Mouse (Mus musculus) hindbrain, embryonic 13.5 days (tissue): ENCODE results near the gene Bud13. TPM values are rescaled to one million over a fixed set of nuclear protein-coding genes. Genes with fewer than 3 reads are reported as not detected.

Experiments
- ATAC-seq: fragments of 200-750 bp; cut with Nextera tagmentation; 2 replicates; pipeline ENCODE4 v1.8.0; 2017; ENCODE audit warnings: moderate TSS enrichment; ENCODE audit not compliant: low FRiP score
- H3K27ac ChIP-seq: fragments of 300-500 bp; sonication (generic); 2 replicates; pipeline ENCODE4 v1.5.1; 2015; ENCODE audit warnings: inconsistent platforms, mild to moderate bottlenecking, moderate library complexity
- H3K27me3 ChIP-seq: fragments of 300-500 bp; sonication (generic); 2 replicates; pipeline ENCODE4 v1.6.1; 2015; ENCODE audit warnings: mild to moderate bottlenecking, inconsistent platforms
- H3K36me3 ChIP-seq: fragments of 300-500 bp; sonication (generic); 2 replicates; pipeline ENCODE4 v1.6.1; 2015; ENCODE audit warnings: mild to moderate bottlenecking, inconsistent platforms
- H3K4me1 ChIP-seq: fragments of 300-500 bp; sonication (generic); replicated peaks from 2 replicates; pipeline ENCODE4 v1.6.1; 2015; ENCODE audit warnings: inconsistent platforms
- H3K4me2 ChIP-seq: fragments of 300-500 bp; sonication (generic); 2 replicates; pipeline ENCODE4 v1.6.1; 2015; ENCODE audit warnings: inconsistent platforms, mild to moderate bottlenecking, moderate library complexity
- H3K4me3 ChIP-seq: fragments of 300-500 bp; sonication (generic); 2 replicates; pipeline ENCODE4 v1.5.1; 2015; ENCODE audit warnings: mild to moderate bottlenecking, inconsistent platforms
- H3K9ac ChIP-seq: fragments of 300-500 bp; sonication (generic); 2 replicates; pipeline ENCODE4 v1.6.1; 2015; ENCODE audit warnings: mild to moderate bottlenecking, inconsistent platforms
- H3K9me3 ChIP-seq: fragments of 300-500 bp; sonication (generic); 2 replicates; pipeline ENCODE4 v1.6.1; 2016; ENCODE audit warnings: inconsistent platforms
- WGBS: fragments of 180-500 bp; shearing (Covaris S2); methylation state at CpG from one replicate; pipeline ENCODE4 v1.1.7; 2015; 5-methylcytosine and 5-hydroxymethylcytosine counted together
- polyA plus RNA-seq: library from polyadenylated mRNA; unstranded; fragments of >200 nt; fragmentation: Nextera tagmentation; extraction: Ambion mirVana; gene quantifications from 2 replicates; pipeline ENCODE4 v1.2.1, GENCODE M21; 2015

The Bud13 gene
- polyA plus RNA-seq, 1 experiment from 2014 or later: 18.3 TPM

DNA sequence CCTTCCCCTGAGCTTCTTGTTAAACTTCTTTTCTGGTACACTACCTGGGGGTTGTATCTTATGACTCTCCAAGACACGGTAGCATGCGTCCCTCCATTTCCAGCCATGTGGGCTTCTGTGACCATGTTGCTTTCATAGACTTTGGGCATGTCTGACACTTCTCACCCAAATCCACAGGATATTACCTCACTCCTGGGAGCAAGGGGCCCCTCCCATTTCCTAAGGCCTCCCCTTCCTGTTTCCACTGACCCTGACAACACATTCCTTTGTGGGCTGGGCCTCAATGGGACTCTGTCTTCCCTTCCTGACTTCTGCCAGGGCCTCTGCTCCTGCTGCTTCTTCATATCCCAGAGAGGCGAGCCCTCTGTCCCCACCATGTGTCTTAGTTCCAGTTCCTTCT is 25.3 kb upstream of the Bud13 start:
- Histone ChIP-seq H3K4me2 (no peak overlapping the region), H3K27me3 (0 out of 2 replicates have a peak, but pooled peaks cover 2% of the 10 kb centered on the region), H3K4me3 (no peak overlapping the region), H3K27ac (no peak overlapping the region), H3K36me3 (no peaks in the 10 kb centered on the region), H3K4me1 (no peaks in the 10 kb centered on the region; the same call in 1 of the 2 replicates), H3K9me3 (no peaks in the 10 kb centered on the region), H3K9ac (no peak overlapping the region)
- WGBS: 87% methylated on average over 3 of the region's 3 CpGs
- no peak for ATAC-seq

- H3K27me3 ChIP-seq: 0 out of 2 replicates have a peak, but pooled peaks cover 2% of the 10 kb centered on the region
- WGBS: 88% methylated on average over 6 of the region's 6 CpGs
Measured at GRCm38 (mm10) chr9:46259111-46259510, 23.7 kb upstream of the Bud13 start.

GRCm38 (mm10) chr9:46261131-46261530 is 21.7 kb upstream of the Bud13 start:
- 91% methylated on average over 7 of the region's 7 CpGs for WGBS
- Histone ChIP-seq H3K4me1 (no peaks in the 10 kb centered on the region), H3K4me2 (no peak overlapping the region), H3K9ac (no peak overlapping the region), H3K27ac (no peak overlapping the region), H3K4me3 (no peak overlapping the region), H3K36me3 (no peaks in the 10 kb centered on the region), H3K27me3 (0 out of 2 replicates have a peak, but pooled peaks cover 2% of the 10 kb centered on the region), H3K9me3 (no peaks in the 10 kb centered on the region)
- ATAC-seq: no peak

More at GRCm38 (mm10) chr9:46259111-46259510, 23.7 kb upstream of the Bud13 start:
- H3K9ac ChIP-seq: no peak overlapping the region
- no peaks in the 10 kb centered on the region; the same call in 1 of the 2 replicates for H3K4me1 ChIP-seq
- no peak overlapping the region for H3K27ac ChIP-seq
- H3K4me3 ChIP-seq: no peak overlapping the region
- no peak overlapping the region for H3K4me2 ChIP-seq
- ATAC-seq: no peak
- no peaks in the 10 kb centered on the region for H3K36me3 ChIP-seq
- H3K9me3 ChIP-seq: no peaks in the 10 kb centered on the region

DNA sequence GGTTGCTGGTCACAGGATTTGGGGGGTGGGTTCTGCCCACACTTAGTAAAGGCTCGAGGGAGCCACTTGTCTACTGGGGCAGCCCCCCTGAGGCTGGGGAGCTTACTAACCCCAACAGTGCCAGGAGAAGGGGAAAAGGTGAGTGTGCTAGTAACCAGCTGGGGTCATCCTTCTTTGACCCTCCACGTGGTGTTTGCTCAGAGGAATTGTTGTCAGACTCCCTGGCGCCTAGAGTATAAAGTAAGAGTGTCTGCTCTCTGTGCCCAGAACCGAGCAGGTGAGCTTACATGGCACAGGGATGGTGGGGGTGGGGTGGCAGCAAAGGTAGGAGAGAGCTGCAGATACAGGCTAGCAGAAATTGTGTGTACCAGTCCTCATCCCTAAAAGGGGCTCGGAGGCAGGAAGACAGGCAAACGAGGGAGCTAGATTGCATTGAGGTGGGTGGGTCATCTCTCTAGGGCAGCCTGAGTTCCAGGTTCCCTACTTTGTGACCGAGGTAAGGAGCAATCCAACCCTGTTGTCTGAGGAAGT is 14.4 kb upstream of the Bud13 start, which contains the start of gene Apoa5:
Gene Apoa5, plus strand, starts transcription at position 291 of the 531 bp plus-strand sequence.
- Histone ChIP-seq H3K9me3 (no peaks in the 10 kb centered on the region), H3K27me3 (peaks cover 36% of the 10 kb centered on the region), H3K27ac (no peak within 1 kb of the TSS), H3K4me2 (no peak within 1 kb of the TSS), H3K4me1 (peaks cover 11% of the 10 kb centered on the region), H3K4me3 (no peak within 1 kb of the TSS), H3K9ac (no peak within 1 kb of the TSS), H3K36me3 (no peaks in the 10 kb centered on the region)
- ATAC-seq: no peak
- WGBS: 66% methylated on average over 7 of the region's 7 CpGs

GRCm38 (mm10) chr9:46269125-46269524 is 13.7 kb upstream of the Bud13 start:
- Histone ChIP-seq H3K36me3 (no peaks in the 10 kb centered on the region), H3K9ac (no peak overlapping the region), H3K27ac (no peak overlapping the region), H3K4me2 (no peak overlapping the region), H3K27me3 (peaks cover 36% of the 10 kb centered on the region), H3K4me3 (no peak overlapping the region), H3K9me3 (no peaks in the 10 kb centered on the region), H3K4me1 (peaks cover 18% of the 10 kb centered on the region)
- WGBS: 94% methylated on average over 5 of the region's 5 CpGs
- ATAC-seq: no peak

DNA sequence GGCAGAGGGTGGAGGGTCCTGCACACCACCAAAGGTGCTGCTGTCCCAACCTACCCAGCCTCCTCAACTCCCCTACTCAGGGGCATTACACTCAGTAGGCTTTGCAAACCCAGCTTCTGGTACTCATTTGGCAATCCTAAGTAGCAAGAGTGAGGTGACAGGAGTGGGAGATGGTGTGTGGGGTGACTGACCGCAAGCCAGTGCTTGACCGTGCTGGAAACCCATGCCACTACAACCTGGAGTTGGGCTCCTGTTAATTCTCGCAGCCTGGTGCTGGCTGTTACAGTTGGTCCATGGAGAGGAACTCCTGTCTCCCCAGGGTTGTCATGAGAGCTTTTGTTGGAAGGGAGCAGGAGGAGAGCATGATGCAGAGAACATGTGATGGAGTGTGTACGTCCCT is 12.0 kb upstream of the Bud13 start:
- ATAC-seq: no peak
- 95% methylated on average over 4 of the region's 4 CpGs for WGBS
- Histone ChIP-seq H3K27ac (no peak overlapping the region), H3K36me3 (peaks cover 15% of the 10 kb centered on the region), H3K4me1 (peaks cover 22% of the 10 kb centered on the region), H3K27me3 (peaks cover 36% of the 10 kb centered on the region), H3K9ac (peak overlapping the region; percentile 60; the same call in 1 of the 2 replicates), H3K4me3 (no peak overlapping the region), H3K4me2 (no peak overlapping the region), H3K9me3 (no peaks in the 10 kb centered on the region)

DNA sequence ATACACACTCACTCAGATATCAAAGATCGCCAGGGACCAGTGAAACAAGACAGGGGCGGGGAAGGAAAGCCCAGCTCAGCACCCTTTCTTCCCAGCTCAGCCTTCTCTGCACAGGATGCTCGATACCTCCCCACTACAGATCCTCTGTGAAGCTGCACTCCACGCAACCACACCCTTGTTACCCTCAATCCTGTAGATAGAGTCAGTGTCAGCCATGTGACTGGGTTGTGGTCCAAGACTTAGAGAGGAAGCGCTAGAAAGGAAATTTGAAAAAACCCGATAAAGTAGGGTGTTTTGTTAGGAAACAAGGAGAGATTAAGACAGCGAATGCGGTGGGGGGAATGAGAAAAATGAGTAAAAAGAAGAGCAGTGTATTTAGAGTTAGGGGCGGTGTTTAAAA is 10.7 kb upstream of the Bud13 start:
- Histone ChIP-seq H3K4me1 (peaks cover 22% of the 10 kb centered on the region), H3K9ac (no peak overlapping the region), H3K4me3 (no peak overlapping the region), H3K27ac (no peak overlapping the region), H3K4me2 (peak overlapping the region; percentile 96; the same call in 1 of the 2 replicates), H3K27me3 (peaks cover 36% of the 10 kb centered on the region), H3K36me3 (peaks cover 28% of the 10 kb centered on the region), H3K9me3 (no peaks in the 10 kb centered on the region)
- WGBS: 90% methylated on average over 9 of the region's 9 CpGs
- ATAC-seq: no peak

DNA sequence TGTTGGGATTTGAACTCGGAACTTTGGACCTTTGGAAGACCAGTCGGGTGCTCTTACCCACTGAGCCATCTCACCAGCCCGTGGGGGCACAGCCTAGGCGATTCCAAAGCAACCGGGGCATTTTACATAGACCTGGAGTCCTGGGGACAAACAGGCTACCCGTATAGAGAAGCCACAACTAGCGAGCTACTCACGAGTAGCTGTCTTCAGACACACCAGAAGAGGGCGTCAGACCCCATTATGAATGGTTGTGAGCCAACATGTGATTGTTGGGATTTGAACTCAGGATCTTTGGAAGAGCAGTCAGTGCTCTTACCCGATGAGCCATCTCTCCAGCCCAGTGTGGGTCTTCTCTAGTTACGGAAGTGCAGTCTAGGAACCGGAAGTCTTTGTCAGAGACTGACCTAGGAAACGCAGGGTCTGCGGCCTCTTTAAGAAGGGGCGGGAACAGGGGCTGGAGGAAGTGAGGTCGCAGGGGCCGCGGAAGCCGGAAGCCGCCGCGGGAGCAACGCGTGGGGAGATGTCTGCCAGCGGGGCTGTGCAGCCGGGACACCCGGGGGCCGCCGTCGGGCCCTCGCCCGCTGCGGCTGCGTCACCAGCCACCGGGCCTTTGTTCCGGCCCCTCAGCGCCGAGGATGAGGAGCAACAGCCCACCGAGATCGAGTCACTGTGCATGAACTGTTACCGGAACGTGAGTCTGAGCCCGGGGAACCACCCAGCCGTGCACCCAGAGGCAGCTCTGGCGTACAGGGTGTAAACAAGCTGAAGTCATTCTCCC is 9.9 kb upstream of the Bud13 start, which contains the start of gene Zpr1:
Gene Zpr1, plus strand, starts transcription at position 388 of the 778 bp plus-strand sequence.
- Histone ChIP-seq H3K36me3 (peaks cover 36% of the 10 kb centered on the region), H3K27me3 (peaks cover 36% of the 10 kb centered on the region), H3K4me1 (peaks cover 22% of the 10 kb centered on the region), H3K4me3 (peak within 1 kb of the TSS; percentile 87), H3K27ac (peak within 1 kb of the TSS; percentile 71), H3K9me3 (no peaks in the 10 kb centered on the region), H3K9ac (peak within 1 kb of the TSS; percentile 83), H3K4me2 (peak within 1 kb of the TSS; percentile 96)
- 7% methylated on average over 45 of the region's 45 CpGs for WGBS
- peak; percentile 95 for ATAC-seq

- Histone ChIP-seq H3K27me3 (peaks cover 20% of the 10 kb centered on the region), H3K9ac (no peak overlapping the region), H3K4me1 (peaks cover 22% of the 10 kb centered on the region), H3K4me3 (no peak overlapping the region), H3K4me2 (peak overlapping the region; percentile 96; the same call in 1 of the 2 replicates), H3K36me3 (peaks cover 50% of the 10 kb centered on the region), H3K9me3 (no peaks in the 10 kb centered on the region), H3K27ac (no peak overlapping the region)
- ATAC-seq: no peak
- 93% methylated on average over 9 of the region's 9 CpGs for WGBS
Measured at GRCm38 (mm10) chr9:46274494-46274893, 8.3 kb upstream of the Bud13 start.

DNA sequence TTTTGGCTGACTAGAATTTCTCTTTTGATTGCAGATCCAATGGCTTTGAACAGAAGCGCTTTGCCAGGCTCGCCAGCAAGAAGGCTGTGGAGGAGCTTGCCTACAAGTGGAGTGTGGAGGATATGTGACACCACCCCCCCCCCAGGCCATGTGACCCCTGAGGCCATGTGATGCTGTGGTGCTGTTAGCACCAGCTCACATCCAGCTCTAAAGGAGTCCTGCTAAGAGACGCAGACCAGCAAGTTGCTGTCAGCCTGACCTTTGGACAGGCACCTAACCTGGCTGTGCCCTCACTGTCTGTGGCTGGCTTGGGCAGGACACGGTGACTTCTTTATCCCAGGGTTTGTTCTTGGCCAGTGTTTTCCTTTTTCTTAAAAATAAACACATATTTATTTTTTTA is 15.6 kb downstream of the Bud13 start:
- Histone ChIP-seq H3K9ac (no peak overlapping the region), H3K4me3 (no peak overlapping the region), H3K27ac (no peak overlapping the region), H3K27me3 (no peaks in the 10 kb centered on the region), H3K9me3 (no peaks in the 10 kb centered on the region), H3K36me3 (peaks cover 58% of the 10 kb centered on the region), H3K4me2 (no peak overlapping the region), H3K4me1 (no peaks in the 10 kb centered on the region)
- no peak for ATAC-seq
- 91% methylated on average over 4 of the region's 4 CpGs for WGBS

DNA sequence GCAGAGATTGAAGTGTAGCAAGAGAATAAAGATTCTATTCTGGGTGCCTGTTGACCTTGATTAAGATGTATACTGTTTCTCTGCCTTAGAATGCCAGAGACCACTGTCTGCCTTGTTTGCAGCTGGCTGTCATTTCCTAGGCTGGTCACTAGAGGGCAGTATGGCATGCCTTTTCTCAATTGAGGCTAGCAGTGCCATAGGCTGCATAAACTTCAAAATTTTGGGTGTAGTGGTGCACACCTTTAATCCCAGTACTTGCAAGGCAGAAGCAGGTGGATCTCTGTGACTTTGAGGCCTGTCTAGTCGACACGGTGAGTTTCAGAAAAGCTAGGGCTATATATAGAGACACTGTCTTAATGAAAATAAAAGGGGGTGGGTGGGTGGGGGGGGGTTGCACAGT is 19.3 kb downstream of the Bud13 start:
- WGBS: 10% methylated on average over 2 of the region's 2 CpGs

DNA sequence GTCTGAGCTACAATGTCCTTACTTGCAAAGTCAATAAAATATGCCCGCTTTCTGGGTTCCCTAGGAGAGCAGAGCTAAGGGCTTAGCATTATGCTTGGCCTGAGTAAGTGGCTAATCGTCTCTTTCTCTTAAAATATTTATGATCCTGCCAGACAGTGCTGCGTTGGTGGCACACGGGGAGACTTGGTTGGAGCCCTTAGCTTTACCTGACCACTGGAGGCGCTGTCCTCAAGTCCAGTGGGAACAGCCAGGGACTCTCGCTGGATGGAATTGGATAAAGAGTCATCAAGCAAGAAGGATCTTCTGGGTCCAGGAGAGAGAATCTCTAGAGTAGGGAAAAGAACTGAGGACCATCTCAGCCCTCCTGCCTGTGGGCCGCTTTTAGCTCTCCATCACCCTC is 26.3 kb downstream of the Bud13 start:
- H3K27me3 ChIP-seq: peaks cover 16% of the 10 kb centered on the region
- H3K27ac ChIP-seq: no peak overlapping the region
- WGBS: 13% methylated on average over 7 of the region's 7 CpGs
- no peak for ATAC-seq
- H3K9ac ChIP-seq: no peak overlapping the region
- no peak overlapping the region for H3K4me2 ChIP-seq
- H3K4me1 ChIP-seq: peaks cover 10% of the 10 kb centered on the region
- no peaks in the 10 kb centered on the region for H3K36me3 ChIP-seq
- H3K4me3 ChIP-seq: no peak overlapping the region
- no peaks in the 10 kb centered on the region for H3K9me3 ChIP-seq

More for the DNA sequence above, 19.3 kb downstream of the Bud13 start:
- Histone ChIP-seq H3K9me3 (no peaks in the 10 kb centered on the region), H3K36me3 (peaks cover 26% of the 10 kb centered on the region), H3K4me1 (no peaks in the 10 kb centered on the region), H3K27me3 (peaks cover 9% of the 10 kb centered on the region; the same call in 1 of the 2 replicates), H3K4me3 (no peak overlapping the region), H3K27ac (no peak overlapping the region), H3K9ac (no peak overlapping the region), H3K4me2 (no peak overlapping the region)
- ATAC-seq: peak; percentile 24; the same call in 1 of the 2 replicates
